Mouse (Mus musculus): ENCODE measurements around the gene Atp13a4.

Atp13a4 gene

DNA sequence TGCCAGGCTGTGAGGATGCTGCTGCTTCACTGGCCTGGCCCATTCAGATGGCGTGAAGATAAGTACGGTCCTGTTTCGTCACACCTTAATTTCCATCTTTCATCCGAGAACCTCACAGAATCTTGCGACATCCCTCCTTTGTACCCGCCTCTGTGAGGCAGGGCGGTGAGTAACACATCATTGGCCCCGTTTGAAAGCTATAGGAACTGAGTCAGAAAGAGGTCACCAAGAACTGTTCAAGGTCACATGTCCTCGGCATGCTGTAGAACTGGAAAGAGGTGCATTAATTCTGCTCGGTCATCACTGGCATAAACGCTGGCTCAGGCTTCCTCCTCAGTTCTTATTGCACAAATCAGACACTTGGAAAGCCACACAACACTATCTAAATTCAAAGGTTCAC is at the start of gene Atp13a4:
TSS of gene Atp13a4 (minus strand) at position 36 of the 400 bp plus-strand sequence.
- DNase-seq (ENCODE audit: low spot score): no peak

DNA sequence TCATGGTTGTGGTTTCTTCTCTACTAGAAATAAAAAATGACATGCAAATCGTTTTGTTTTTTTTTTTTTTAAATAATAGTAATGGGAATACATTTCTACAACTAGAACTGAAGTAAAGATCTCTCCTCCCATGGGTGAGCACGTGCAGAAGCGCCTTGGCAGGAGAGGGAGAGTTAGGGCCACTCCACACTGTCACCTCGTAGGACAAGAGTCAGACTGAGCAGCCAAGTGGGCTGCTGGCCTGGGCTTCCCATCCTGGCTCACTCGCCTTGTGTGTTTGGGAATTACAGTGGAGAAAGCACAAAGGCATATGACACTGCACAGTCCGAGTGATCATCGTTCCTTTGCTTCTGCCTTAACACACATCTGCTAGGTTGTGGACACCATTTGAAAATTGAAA is 47.5 kb upstream of the Atp13a4 start:
- DNase-seq (ENCODE audit: low spot score): no peak

DNA sequence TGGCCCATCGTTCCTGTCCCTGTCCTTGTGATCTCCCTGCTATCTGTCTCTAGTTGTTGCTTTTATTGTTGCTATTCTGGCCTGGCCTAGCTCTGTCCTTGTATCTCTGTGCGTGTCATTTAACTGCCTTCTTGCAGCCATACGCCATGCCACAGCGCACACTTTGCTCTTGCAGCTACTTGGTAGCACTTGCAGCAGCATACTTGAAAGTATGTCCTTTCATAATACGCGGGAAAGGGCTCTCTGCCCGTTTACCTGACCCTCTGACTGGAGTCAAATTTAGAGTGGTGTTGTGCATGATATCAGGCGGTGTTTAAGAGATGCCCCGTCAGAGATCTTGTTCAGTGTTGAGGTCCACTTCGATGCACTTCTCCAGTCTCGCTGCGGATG is 35.1 kb upstream of the Atp13a4 start:
- no peak for DNase-seq (ENCODE audit: low spot score)

DNA sequence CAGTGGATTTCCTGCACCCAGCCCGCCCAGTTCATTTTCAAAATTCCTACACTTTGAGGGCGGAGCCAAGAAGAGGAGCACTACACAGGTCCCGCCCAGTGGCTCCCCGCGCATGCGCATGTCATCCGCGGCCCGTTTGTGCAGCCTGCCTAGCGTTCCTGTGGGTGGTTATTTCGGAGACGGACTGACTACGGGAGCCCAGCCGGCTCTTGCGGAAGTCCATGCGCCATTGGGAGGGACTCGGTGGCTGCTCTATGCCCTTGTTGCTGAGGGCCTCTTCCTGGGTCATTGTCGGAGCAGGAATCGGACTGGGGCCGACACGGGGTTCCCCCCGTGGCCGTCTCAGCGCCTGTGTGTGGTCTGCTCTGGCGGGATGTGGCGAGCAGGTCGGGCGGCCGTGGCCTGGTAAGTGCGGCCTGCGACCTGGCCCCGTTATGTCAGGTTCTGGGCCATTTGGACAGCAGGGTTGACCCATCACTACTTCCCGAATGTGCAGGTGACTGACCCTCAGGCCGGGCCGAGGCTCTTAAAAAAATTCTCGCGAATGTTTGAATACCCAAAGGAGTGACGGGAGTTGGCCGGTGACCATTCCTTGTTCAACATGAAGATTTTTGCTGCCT is 34.6 kb upstream of the Atp13a4 start, which contains the start of gene Opa1:
TSS of gene Opa1 (plus strand) at position 168 of the 620 bp plus-strand sequence.
- peak; percentile 95 for DNase-seq (ENCODE audit: low spot score)

DNA sequence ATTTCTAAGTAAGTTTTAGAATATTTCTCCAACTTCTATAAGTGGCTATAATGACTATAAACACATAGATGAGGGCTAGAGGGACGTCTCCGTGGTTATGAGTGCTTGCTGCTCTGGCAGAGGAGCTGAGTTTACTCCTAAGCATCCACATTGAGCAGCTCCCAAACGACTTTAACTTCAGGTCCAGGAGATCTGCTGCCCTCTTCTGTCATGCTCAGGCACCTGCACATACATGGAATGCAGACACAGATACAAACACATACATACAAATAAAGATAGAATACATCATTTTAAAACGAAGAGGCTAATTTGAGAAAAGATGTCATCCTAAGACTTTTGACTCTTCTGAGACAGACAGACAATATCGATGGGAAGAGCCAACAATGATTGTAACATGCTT is 31.0 kb upstream of the Atp13a4 start:
- DNase-seq (ENCODE audit: low spot score): no peak

DNA sequence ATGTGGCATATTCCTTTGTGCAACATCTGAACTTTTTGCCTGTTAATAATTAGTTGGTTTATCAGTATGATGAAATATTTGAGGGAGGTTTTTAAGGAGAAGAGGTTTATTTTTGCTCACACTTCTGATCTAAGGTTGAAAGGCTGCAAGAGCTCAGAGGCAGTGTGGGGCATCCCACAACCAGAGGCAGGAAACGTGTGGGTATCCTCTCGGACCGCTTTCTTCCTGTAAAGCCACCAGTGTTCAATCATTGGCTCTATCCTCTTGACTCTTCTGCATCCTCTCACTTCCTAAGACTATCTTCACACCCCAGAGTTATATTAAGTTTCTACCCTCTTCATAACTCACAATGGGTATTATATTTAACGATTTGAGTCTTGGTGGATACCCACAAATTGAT is 29.3 kb upstream of the Atp13a4 start:
- no peak for DNase-seq (ENCODE audit: low spot score)

DNA sequence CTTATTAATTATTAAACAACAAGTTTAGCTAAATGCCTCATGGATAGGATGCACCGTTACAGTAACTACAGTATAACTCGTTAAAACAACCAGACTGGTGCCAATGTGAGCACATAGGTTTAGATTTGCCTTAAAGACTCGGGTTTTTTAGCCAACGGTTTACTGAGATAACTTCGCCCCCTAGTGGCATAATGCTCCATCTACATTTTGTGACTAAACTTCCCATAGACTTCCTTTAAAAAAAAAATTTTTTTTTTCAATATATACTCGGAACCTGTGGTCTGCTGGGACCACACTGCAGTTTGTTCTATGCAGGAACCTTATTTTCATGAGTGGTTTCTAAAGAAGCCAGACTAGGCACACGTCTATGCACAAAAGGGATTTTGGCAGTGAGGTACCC is 16.2 kb upstream of the Atp13a4 start:
- DNase-seq (ENCODE audit: low spot score): peak; percentile 43

DNA sequence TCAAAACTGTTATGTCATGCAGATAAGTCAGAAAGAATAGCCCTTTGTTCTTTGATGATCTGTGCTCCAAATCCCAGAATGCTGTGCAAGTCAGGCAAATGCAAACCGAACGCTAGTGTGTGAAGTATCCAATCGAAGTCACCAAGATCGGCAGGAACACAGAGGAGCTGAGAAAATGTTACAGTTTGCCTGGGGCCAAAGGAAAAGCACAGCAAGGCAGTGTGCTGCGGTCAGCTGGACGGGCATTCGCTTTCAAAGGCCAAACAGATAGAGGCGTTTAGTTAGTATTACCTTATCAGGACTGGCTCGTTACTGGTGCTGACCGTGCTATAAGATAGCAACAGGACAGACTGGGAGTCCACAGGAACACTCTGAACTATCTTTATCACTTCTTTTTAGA is 15.8 kb upstream of the Atp13a4 start:
- DNase-seq (ENCODE audit: low spot score): no peak

DNA sequence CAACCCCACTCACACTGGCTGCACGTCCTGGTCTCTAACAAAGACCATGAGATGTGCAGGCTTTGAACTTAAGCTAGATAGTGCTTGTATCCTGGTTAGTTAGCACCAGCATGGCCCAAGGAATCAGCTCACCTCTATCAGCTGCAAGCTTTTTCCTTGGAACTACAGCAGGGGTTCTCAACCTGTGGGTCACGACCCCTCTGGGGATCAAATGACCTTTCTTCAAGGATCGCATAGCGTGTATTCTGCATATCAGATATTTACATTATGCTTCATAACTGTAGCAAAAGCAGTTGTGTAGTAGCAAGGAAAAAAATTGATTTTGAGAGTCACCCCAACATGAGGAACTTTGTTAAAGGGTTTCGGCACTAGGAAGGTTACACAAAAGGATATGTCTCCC is 15.0 kb upstream of the Atp13a4 start:
- no peak for DNase-seq (ENCODE audit: low spot score)

DNA sequence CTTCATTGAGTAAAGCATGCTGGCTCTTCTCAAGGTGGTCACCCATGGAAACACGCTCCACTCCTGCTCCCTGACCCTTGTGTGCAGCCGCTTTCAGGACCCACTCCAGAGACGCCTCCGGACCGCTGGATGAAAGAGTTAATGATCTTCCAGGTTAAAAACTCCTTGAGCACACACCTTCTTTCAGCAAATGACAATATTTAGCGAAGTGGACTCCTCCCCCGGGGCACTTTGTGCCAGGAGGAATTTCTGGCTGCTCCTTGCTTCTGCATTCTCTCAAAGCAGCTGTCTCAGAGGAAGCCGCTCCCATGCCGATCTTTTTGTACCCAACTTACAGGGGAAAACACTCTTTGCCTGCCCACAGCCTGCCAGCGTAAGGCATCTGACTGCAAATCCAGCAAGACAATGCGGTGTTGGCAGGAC is 3.4 kb downstream of the Atp13a4 start:
- no peak for DNase-seq (ENCODE audit: low spot score)

DNA sequence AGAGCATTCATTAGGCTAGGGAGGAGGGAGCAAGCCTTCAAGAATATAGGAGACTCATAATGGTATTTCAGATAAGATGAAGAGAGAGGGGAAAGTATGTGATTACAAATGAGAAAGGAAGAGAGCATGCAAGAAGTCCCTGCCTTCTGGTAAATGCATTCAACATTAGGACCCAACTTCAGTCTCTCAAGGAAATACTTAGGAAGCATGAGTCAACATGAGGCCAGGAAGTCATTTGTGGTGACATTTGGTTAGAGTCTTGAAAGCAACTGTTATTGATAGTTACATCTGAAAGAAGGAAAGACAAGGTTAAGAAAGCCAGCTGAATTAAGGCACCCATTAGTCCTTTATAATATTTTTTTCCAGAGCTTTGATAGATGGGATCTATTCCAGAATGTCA is 4.8 kb downstream of the Atp13a4 start:
- DNase-seq (ENCODE audit: low spot score): no peak

DNA sequence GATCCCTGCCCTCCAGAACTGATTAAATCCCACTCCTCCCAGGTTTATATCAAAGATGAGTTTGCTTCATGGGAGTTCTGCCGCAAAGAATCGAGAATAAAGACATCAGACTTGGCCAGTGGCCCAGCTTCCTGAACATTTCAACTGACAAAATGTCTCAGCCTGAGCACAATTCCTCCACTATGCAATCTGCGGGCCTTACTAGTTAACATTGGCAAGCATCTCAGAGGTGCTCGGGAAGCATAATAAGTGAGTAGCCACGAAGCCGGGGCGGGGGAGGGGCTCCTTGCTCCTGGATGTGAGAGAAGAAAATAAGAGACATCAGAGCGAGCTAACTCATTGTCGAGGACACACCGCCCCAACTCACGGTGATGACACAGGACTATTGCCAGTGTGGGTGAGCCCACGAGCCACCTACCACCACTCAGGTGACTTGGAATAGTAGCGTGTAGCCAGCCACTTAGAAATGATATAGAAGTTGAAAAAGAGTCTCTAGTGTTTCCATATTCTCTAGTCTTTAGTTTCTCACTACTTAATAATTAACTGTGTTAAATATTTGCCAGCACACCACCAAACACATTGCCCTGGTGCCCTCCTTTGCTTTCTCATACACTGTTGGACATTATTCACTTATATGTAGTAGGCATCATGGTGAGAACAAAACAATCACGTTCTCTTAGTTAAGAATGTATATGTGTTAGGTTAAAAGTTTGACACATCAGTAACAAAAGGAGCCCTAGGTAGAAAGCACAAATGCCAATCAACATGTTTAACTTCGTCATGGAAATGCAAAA is 8.1 kb downstream of the Atp13a4 start:
- DNase-seq (ENCODE audit: low spot score): no peak

DNA sequence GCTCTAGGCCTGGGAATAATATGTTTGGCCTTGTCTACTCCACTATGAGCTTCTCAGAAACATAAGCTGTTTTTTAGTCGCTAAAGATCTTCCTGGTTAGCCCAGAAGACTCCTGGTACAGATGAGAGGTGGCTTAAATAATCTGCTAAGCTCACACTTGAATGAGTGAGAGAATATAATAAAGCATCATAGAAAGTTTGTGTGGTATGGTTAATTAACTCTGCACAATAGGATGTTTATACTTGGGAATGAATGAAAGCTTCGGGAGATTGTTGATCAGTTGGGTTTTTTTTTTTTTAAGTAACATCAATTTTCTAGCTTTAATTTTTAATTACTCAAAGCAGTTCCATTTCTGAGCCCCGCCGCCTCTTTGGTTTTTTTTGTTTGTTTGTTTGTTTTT is 8.8 kb downstream of the Atp13a4 start:
- no peak for DNase-seq (ENCODE audit: low spot score)

DNA sequence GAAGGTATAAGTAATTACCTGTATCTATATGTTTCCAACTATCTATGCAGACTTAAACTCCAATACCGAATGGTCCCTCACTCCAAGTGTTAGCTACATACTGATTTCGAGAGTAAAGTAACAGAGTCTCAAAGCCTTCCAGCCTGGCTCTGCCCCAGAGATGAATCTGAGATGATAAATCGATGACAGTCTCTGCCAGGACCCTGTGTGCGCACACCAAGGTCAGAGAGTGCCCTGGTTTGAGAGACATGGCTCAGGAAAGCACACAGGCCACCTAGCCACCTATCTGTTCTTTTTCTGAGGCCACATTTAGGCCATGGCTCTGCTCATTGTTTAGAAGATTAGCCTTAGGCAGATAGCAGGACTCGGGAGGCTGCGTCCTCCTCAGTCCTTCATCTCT is 11.0 kb downstream of the Atp13a4 start:
- no peak for DNase-seq (ENCODE audit: low spot score)

DNA sequence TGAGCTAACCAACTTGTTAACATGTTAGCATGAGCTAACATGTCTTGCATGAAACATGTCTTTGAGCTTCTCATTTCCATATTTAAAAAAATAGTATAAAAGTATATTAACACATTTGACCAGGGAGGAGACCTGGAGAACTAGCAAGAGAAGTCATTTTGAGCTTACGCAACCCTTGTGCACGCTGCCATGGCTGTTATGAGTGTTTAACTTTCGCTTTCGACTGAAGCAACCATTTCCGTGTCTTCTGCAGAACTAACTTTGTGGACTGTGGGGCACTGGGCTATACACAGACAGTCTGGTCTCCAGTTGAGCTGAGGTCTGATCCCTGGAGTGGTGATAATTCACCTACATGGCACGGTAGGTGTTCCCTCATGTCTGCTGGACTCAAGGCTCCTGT is 17.6 kb downstream of the Atp13a4 start:
- DNase-seq (ENCODE audit: low spot score): no peak

DNA sequence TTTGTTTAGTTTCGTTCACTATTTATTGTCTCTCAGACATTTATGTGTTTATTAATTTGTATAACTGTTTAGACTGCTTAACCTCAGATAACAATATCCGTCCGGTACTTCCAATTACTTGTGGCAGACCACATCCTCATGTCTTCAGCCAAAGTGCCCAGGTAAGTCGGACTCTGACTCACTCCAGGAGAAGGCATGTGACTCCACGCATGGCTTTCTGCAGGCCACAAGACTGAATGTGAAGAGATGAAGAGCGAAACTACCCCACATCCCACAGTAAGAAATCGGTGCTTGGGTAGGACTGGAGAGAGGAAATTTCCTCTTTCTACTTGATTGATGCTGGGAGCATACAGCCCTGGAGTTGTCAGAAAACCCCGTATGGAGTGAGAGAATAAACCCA is 18.1 kb downstream of the Atp13a4 start:
- no peak for DNase-seq (ENCODE audit: low spot score)

DNA sequence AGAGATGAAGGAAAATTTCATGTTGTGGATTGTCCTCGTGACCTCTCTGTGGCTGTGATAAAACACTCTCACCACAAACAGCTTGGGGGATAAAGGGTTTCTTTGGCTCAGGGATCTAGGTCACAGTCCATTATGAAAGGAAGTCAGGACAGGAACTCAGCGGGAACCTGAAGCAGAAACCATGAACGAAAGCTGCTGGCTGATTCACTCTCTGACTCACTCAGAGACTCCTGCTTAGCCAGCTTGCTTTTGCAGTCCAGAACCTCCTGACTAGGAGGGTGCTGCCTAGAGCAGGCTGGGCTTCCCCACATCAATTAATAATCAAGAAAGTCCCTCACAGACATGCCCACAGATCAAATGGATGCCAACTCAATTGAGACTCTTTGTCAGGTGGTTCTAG is 32.2 kb downstream of the Atp13a4 start:
- no peak for DNase-seq (ENCODE audit: low spot score)

DNA sequence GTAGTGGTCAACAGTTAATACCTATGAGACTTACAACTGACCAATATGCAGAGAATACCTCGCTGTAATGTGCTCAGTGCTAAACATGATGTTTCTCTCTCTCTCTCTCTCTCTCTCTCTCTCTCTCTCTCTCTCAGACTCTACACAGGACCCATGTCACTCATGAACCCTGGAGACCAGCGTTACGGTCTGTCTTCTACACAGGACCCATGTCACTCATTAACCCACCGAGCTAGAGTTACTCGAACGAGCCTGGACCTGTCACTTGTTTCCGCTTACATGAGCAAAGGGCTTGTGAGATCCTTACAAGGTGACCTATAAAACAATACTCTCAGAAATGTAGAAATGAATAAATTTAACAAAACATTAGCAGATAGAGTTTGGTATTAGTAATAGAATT is 33.9 kb downstream of the Atp13a4 start:
- DNase-seq (ENCODE audit: low spot score): no peak

DNA sequence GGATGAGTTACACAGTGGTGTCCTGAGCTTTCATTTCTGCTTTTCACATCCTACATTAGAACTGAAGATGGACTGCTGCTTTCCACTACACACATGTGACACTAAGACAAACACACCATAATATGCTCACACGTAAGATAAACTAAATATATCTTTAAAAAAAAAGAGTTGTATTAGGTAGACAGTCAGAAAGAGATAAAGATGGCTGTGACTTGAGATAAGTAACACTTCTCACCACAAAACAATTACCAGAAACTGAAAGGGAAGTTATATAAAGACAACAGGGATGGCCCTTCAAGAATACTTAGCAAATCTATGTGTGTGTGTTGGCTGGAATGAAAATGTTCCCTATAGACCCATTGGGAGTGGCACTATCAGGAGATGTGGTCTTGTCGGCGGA is 34.8 kb downstream of the Atp13a4 start:
- no peak for DNase-seq (ENCODE audit: low spot score)

DNA sequence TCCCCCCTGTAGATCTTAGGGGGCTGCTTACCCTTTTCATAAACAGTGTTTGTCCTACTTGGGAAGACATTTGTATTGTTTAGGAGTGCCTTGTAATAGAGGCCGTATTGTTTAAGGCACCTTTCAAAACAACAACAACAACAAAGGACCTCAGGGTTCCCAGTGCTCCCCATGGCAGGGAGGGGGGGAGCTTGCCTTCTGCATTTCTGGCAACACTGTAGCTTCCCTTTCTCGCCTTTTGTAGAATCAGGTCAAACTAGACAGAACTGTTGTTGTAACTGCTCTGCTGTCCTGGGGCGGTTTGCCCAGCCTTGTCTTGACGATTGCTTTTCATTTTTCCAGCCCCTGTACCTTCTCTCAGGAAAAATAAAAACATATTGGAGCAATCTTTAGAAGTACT is 40.0 kb downstream of the Atp13a4 start:
- DNase-seq (ENCODE audit: low spot score): no peak

DNA sequence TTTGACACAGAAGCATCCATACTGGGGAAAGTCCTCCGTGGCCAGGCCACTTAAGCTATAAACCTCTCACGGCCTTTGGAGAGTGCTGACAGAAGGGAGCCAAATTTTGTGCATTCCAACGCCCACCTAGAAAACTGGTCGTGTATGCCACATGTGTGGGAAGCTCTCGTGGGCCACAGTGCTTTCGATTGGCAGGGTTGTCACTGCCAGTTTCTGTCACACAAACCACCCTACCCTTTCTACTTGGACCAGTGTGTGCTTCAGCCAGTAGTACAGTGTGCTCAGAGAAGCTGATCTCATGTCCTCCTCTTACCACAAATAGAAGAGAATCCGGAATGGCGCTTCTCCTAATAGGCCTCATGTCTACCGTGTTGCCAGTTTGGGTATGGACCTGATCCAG is 40.5 kb downstream of the Atp13a4 start:
- no peak for DNase-seq (ENCODE audit: low spot score)

DNA sequence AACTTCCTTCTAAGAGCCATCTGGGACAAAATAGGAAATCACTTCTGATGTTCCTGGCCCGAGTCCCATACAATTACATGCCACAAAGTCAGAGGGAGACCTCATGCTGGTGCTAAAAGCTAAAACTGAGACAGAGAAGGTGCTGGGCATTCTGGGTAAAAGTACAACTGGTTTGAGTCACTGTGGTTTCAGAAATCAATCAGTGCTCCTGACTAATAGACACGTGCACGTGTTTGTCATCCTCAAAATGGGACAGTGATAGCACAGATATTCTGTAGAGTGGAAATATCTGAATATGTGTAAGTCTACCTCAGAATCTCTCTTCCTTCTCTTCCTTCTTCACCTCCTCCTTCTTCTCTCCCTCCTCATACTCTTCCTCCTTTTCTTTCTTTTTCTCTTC is 53.6 kb downstream of the Atp13a4 start:
- no peak for DNase-seq (ENCODE audit: low spot score)

DNA sequence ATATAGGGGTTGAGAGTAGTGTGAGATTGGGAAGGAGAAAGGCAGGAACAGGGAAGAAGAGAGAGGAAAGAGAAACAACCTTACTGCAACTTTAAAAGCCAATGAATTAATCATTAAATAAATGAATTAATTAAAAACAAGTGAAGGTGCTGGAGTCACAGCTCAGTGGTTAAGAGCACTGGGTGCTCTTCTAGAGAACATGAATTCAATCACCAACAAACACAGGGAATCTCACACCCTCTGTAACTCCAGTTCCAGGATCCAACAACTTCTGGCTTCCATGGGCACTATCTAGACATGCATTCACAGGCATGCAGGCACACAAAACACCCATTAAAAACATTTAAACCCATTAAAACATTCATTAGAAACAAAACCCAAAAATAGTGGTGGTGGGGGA is 63.2 kb downstream of the Atp13a4 start:
- DNase-seq (ENCODE audit: low spot score): no peak

DNA sequence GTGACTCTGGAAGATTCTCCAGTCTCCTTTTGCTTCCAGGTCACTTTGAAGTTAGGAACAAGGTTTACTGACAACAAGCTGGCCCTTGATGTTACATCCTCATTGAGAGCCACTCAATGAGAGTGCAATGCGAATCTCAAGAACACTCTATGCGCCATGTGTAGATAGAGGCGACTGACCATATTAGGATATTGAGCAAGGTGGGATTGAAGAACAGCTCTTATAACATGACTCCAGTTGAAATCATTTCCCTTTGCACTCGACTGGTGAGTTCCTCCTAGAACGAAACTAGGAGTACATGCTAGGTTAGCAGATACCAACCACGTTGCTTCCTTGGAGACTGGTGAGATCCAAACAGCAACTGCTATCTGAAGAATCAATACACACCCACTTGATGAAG is 64.3 kb downstream of the Atp13a4 start:
- no peak for DNase-seq (ENCODE audit: low spot score)
